7 mouse cellular contexts compared by ENCODE assay signal in genomic region chr6:38960791-38961426, GRCm38 (mm10).
DNase-seq lines count a peak whose midpoint lies in the region; ATAC-seq and TF ChIP-seq lines count a peak whose summit lies in the region.

No protein-coding gene starts in this region.

- H3K4me3 ChIP-seq in liver, embryonic 13.5 days (replicated peaks): no peak overlapping the region
- no peak overlapping the region for H3K4me3 ChIP-seq in liver, embryonic 12.5 days
- no peak overlapping the region for H3K4me3 ChIP-seq in liver, postnatal 0 days (ENCODE audit: low read depth, low read length)

- 0 out of 2 replicates have a peak, but pooled peaks have one; percentile 19 for ATAC-seq in liver, embryonic 13.5 days (ENCODE audit: low read depth)
- ATAC-seq in liver, embryonic 12.5 days: no peak
- no peak for ATAC-seq in liver, postnatal 0 days

- H3K9ac ChIP-seq in liver, embryonic 13.5 days: peak overlapping the region; percentile 16; the same call in 1 of the 2 replicates
- H3K9ac ChIP-seq in liver, embryonic 12.5 days: no peak overlapping the region
- H3K9ac ChIP-seq in liver, postnatal 0 days (replicated peaks): no peak overlapping the region

- no peaks in the 10 kb centered on the region for H3K9me3 ChIP-seq in liver, embryonic 13.5 days (replicated peaks)
- H3K9me3 ChIP-seq in liver, embryonic 12.5 days (replicated peaks): no peaks in the 10 kb centered on the region
- H3K9me3 ChIP-seq in liver, postnatal 0 days (ENCODE audit: low read length): no peaks in the 10 kb centered on the region

- no peak for DNase-seq in liver, embryonic 13.5 days
- DNase-seq in adrenal gland, postnatal 10 days: peak; percentile 79
- DNase-seq in heart, adult 18-20 months: peak; percentile 61 to 71
- peak; percentile 8 to 52 for DNase-seq in left cerebral cortex, adult 8-10 months (ENCODE audit: low spot score in 2 of 2)
- DNase-seq in skeletal muscle tissue, adult 2 months (ENCODE audit: low read depth, low spot score): peak; percentile 20
- no peak for DNase-seq in liver, postnatal 0 days

- H3K4me1 ChIP-seq in liver, embryonic 13.5 days (replicated peaks): peaks cover 60% of the 10 kb centered on the region
- H3K4me1 ChIP-seq in liver, embryonic 12.5 days: peaks cover 37% of the 10 kb centered on the region
- H3K4me1 ChIP-seq in liver, postnatal 0 days (ENCODE audit: insufficient read depth): peaks cover 17% of the 10 kb centered on the region

- peaks cover 4% of the 10 kb centered on the region; the same call in 1 of the 2 replicates for H3K27me3 ChIP-seq in liver, embryonic 13.5 days
- peaks cover 7% of the 10 kb centered on the region; the same call in 1 of the 2 replicates for H3K27me3 ChIP-seq in liver, embryonic 12.5 days (replicated peaks)
- no peaks in the 10 kb centered on the region for H3K27me3 ChIP-seq in liver, postnatal 0 days (ENCODE audit: insufficient read depth, low read length)

- TF ChIP-seq EP300 in liver, postnatal 0 days (IDR thresholded peaks at IDR 0.05; ENCODE audit: low read depth): no peak

- TF ChIP-seq CTCF in liver, postnatal 0 days (IDR thresholded peaks at IDR 0.05; ENCODE audit: low read depth): no peak

- no peak overlapping the region for H3K27ac ChIP-seq in liver, embryonic 13.5 days
- no peak overlapping the region for H3K27ac ChIP-seq in liver, embryonic 12.5 days
- no peak overlapping the region for H3K27ac ChIP-seq in liver, postnatal 0 days (ENCODE audit: low read depth)

- H3K4me2 ChIP-seq in liver, embryonic 13.5 days: no peak overlapping the region
- H3K4me2 ChIP-seq in liver, embryonic 12.5 days: no peak overlapping the region
- H3K4me2 ChIP-seq in liver, postnatal 0 days (ENCODE audit: low read depth, low read length): no peak overlapping the region

- H3K36me3 ChIP-seq in liver, embryonic 13.5 days: no peaks in the 10 kb centered on the region
- H3K36me3 ChIP-seq in liver, embryonic 12.5 days: no peaks in the 10 kb centered on the region
- no peaks in the 10 kb centered on the region for H3K36me3 ChIP-seq in liver, postnatal 0 days (replicated peaks; ENCODE audit: insufficient read depth, low read length)

- 63% methylated on average over 12 of the region's 12 CpGs for WGBS in liver, embryonic 13.5 days (ENCODE audit: insufficient replicate concordance)
- 61% methylated on average over 12 of the region's 12 CpGs for WGBS in liver, embryonic 12.5 days (ENCODE audit: insufficient replicate concordance)
- WGBS in liver, postnatal 0 days (ENCODE audit: insufficient replicate concordance): 76% methylated on average over 12 of the region's 12 CpGs

Comparison
In these comparisons a context has a peak if more than half of its experiments do, and no peak if none do; other contexts are left out.
1. DNase-seq: peak in adrenal gland, postnatal 10 days (single experiment), heart, adult 18-20 months (2 of 2), left cerebral cortex, adult 8-10 months (2 of 2) and skeletal muscle tissue, adult 2 months (single experiment); none in liver, embryonic 13.5 days (single experiment) and liver, postnatal 0 days (single experiment).